Mouse (Mus musculus) heart, postnatal 14 days (tissue): ENCODE measurements around the gene Itga10. TPM values are rescaled to one million over a fixed set of nuclear protein-coding genes. Genes with fewer than 3 reads are reported as not detected.
"Not testable (repeated sequence)": the region's sequence is repeated elsewhere in the genome, so short reads cannot be mapped to it uniquely, and the experiment has no call there.

Experiments
- DNase-seq, 2 experiments: peaks; one replicate each; pipeline ENCODE4 v3.0.0; 2021 to 2022
- intact Hi-C: fragments of 180-260 bp; cut with DNase I; formaldehyde crosslinking; loops from one replicate; pipeline ENCODE4 v1.15.1; 2025
- long read RNA-seq, 2 experiments: library from polyadenylated mRNA; stranded (forward); transcript quantifications; one replicate each; pipeline ENCODE4 v2.0.0; 2021
- total RNA-seq, 2 experiments: library from RNA; stranded (reverse); gene quantifications; 2 replicates each; pipeline ENCODE4 v1.2.3; 2021

Itga10 gene
- total RNA-seq = 1 to 10 TPM in 1 of 2 experiments, under 1 TPM in 1; 0.85 to 1.2 TPM
- long read RNA-seq, experiment 1 = 0 reads
- long read RNA-seq, experiment 2 = 0 reads

DNA sequence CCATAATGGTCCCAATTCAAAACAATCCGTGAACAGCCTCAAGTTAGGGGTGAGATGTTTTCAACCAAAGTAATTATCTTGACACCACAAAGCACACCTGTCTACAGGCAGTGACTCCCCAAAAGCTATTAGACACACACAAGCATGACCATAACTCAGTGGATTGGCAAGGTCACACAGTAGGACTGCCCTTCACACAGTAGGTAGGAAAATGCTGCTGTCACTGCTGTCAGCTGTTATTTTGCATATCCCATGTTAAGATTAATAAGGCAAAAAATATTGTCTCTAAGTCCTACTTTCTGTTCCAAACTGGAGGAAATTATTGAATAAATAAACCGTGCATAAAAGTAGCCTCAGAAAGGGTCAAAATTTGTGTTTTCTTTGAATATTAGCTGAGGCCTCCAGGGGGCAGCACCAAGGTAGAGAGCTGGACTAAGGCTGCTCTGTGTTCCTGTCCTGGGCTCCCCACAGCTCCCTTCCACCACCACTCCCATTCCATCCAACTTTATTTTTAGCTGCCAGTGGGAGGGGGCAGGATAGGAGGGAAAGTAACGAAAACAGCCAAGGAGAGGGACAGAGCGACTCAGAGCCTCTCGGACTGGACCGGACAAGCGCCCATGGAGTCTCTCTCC is at the start of gene Itga10:
Gene Itga10 (plus strand): TSS at position 567 of the 632 bp plus-strand sequence.
- intact Hi-C loops = loop anchor here (5.0 kb wide), 1 partner anchor 62 kb away; the partner anchor contains the start of gene Nudt17
- DNase-seq = peak; percentile 49 to 66

- no peak for DNase-seq
- intact Hi-C loops = no loop called here
These were observed 49.7 kb upstream of the Itga10 start for GRCm38 (mm10) chr3:96595661-96596060.

- peak; percentile 67 to 73 for DNase-seq
- intact Hi-C loops = no loop called here
These were observed 49.1 kb upstream of the Itga10 start, which contains the start of gene Ankrd34a for GRCm38 (mm10) chr3:96596228-96596707. Gene Ankrd34a (plus strand): TSS chr3:96596636.

DNA sequence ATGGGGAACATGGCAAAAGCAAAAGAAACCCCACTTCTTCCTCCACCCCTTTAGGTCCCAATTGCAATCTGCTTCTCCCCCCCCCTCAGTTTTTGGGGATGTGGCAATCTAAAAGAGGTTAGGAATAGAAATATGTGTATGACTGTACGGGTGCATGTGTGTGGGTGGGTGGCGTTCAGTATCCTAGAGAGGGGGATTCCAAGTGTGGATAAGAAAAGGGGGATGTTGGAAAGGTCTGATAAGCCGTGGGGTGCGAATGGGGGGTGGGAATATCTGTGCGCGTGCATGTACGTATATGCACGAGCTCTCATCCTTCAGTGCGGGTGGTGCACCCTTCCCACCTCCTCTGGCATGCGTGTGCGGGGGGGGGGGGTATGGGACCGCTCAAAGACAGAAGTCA is 48.5 kb upstream of the Itga10 start:
- no peak for DNase-seq
- intact Hi-C loops = no loop called here

- intact Hi-C loops = no loop called here
These were observed 47.9 kb upstream of the Itga10 start for GRCm38 (mm10) chr3:96597435-96597891.

GRCm38 (mm10) chr3:96598156-96599068 is 47.0 kb upstream of the Itga10 start:
- peak; percentile 80 to 85 for DNase-seq
- intact Hi-C loops = no loop called here

More at GRCm38 (mm10) chr3:96597435-96597891, 47.9 kb upstream of the Itga10 start:
- peak; percentile 39 to 46 for DNase-seq

DNA sequence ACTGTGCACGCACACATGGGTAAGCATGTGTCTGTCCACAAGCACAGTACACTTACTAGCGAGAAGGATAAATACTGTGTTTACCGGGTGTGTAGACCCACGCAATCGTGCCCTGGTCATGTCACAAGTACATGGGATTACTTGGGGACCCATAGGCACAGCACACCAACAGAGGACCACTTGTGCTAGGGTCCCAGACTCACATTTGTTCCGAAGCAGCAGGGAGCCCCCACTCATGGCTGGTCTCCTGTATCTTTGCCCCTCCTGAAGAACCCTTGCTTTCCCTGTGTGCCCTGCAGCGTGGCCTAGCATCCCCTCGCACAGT is 46.4 kb upstream of the Itga10 start:
- DNase-seq = no peak
- intact Hi-C loops = no loop called here

GRCm38 (mm10) chr3:96599411-96599810 is 46.0 kb upstream of the Itga10 start:
- intact Hi-C loops = no loop called here

GRCm38 (mm10) chr3:96600639-96601250 is 44.6 kb upstream of the Itga10 start, which contains the start of gene Lix1l:
Gene Lix1l (plus strand): TSS chr3:96601149.
- intact Hi-C loops = no loop called here
- peak; percentile 93 to 95 for DNase-seq

More at GRCm38 (mm10) chr3:96599411-96599810, 46.0 kb upstream of the Itga10 start:
- no peak for DNase-seq

- intact Hi-C loops = no loop called here
- DNase-seq = peak; percentile 82 to 87
These were observed 44.1 kb upstream of the Itga10 start for GRCm38 (mm10) chr3:96601251-96601787.

DNA sequence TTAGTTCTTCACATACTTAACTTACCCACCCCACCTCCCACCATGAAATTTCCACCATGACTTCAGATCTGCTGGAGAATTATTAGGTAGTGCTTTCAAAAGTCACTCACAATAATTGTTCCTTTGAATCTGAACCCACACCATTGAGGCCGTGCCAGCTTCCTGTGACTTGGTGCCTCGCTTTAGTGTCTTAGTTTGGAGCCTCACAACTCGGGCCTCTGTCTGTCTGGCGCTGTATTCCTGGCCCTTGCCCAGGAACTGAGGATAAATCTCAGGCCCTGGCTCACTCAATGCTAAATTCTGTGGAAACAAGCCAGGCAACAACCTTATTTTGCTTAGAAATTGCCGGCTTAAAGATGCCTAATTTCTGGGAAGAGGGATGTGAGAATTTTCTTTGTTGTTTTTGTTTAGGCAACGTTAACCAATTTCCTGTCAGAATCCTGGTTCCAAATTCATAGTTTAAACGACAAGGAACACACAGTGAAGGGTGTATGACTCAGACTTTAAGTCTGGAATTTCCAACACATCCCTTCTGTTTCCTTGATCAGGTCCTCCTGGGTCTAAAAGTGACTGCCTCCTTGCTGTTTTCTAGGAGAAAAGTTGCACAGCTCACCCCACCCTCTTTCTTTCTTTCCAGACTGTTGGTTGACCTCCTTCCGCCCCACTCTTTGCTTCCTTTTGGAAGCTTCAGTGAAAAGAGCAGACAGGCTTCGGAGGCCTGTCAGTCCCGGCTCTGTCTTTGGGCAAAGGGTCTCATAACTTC is 43.3 kb upstream of the Itga10 start:
- intact Hi-C loops = loop anchor here (2.0 kb wide), 1 partner anchor 31 kb away; no protein-coding TSS in a partner anchor
- peak; percentile 47 to 60 for DNase-seq

- no peak for DNase-seq
- intact Hi-C loops = loop anchor here (2.0 kb wide), 1 partner anchor 30 kb away; no protein-coding TSS in a partner anchor
These were observed 42.7 kb upstream of the Itga10 start for GRCm38 (mm10) chr3:96602704-96603084.

DNA sequence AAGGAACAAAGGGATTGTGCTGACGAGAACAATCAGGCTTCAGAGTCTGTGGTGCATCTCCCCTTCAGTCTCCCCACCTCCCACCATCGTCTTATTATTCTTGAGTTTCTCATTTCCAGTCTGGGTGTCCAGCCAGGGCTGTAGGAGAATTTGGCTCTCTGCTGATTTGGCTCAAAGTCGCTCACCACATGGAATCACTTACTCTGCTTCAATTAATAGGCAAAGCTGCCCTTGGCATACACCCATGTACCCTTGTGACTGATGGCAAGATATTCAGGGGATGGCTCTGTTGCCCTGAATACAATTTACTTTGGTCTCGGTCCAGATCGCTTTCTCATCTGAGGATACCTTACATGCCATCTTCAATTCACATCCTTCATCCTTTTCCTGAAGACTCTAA is 42.1 kb upstream of the Itga10 start:
- intact Hi-C loops = loop anchor here (2.0 kb wide), 1 partner anchor 29 kb away; no protein-coding TSS in a partner anchor
- no peak for DNase-seq

- intact Hi-C loops, DNase-seq: not testable (repeated sequence)
These were observed 39.4 kb upstream of the Itga10 start for GRCm38 (mm10) chr3:96606007-96606406.

DNA sequence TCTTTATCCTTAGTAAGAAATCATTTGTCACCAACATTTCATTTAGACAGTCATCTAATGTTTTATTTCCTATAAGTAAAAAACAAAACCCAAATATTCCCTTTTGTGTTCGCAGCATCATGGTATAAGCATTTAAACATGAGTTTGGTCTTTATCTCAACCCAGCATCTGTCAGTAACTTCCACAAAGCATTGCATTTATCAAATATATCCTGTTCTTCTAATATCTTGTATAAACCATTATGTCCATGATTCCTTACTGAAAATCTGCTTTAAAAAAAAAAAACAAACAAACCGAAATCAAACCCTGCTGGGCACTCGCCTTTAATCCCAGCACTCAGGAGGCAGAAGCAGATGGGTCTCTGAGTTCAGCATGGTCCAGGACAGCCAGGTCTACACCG is 38.8 kb upstream of the Itga10 start:
- DNase-seq = no peak
- intact Hi-C loops = no loop called here

DNA sequence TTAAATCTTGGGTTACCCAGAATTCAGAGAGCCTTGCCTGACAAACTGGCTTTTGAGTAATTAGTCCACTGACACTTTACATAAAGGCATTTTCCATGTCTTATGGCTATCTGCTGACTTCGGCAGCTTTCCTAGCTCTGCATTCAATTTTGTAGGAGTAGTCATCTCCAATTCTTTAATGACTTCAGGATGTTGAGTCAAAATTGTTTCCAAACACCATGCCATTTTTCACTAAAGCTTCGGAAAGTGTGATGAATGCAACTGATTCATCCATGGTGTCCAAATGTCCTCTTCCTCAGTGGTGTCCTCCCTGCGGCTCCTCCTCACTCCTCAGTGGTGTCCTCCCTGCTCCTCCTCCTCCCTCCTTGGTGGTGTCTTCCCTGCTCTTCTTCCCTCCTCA is 27.4 kb upstream of the Itga10 start:
- DNase-seq = no peak
- intact Hi-C loops = no loop called here

- intact Hi-C loops = no loop called here
- no peak for DNase-seq
These were observed 22.2 kb upstream of the Itga10 start for GRCm38 (mm10) chr3:96623201-96623600.

GRCm38 (mm10) chr3:96629729-96630600 is 15.4 kb upstream of the Itga10 start, which contains the start of gene Rbm8a:
Gene Rbm8a (plus strand): TSS chr3:96629933.
- intact Hi-C loops = no loop called here
- DNase-seq = peak; percentile 92 to 97
